Mouse (Mus musculus) liver, adult 2 months (tissue): ENCODE measurements around the gene a.

Experiments
- CTCF ChIP-seq: fragments of 200-500 bp; IDR thresholded peaks from 2 replicates; pipeline ENCODE4 v1.5.1; 2011; ENCODE audit warnings: low read depth, low read length, control low read depth
- POLR2A ChIP-seq: fragments of 200-500 bp; IDR thresholded peaks from 2 replicates; pipeline ENCODE4 v1.6.1; 2011; ENCODE audit warnings: low read length, control low read depth; ENCODE audit not compliant: insufficient read depth; ENCODE audit errors: extremely low read depth

DNA sequence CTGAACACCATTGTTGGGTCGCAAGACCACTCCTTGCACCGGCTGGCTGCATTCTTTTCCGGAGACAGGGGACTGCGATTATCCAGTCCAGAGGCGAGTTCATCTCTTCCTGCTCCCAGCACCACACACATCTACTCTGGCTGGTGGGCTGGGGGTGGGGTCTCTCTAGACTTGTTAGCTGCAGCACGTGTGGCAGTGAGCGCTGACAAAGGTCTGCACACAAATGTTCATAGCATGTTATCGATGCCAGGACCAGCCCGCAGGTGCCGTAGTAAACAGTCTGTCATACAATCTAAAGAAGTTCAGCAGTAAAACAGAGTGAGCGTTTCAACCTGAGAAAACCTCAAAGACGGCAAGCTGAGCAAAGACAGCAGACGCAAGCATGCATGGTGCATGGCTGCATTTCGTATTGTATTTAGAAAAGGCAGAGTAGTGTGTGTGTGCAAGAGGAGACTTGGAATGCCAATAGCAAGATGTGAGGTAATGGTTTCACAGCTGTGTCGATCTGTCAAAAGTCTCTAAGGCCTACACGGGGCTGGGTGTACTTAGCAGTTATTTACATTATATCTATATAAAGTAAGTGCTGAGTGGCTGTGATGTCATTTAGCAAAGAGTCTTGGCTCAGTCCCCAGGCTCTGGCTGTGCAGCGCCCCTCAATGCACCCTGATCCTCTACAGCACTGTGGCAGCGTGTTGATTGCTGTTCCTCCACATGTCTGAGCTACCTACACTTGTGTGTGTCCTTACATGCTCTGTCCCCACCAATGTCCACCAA is 180.9 kb downstream of the a start:
- no peak for TF ChIP-seq CTCF
- no peak for TF ChIP-seq POLR2A
